Mouse (Mus musculus): ENCODE data around the gene Mrps35. TPM values are rescaled to one million over a fixed set of nuclear protein-coding genes. Genes with fewer than 3 reads are reported as not detected.

Gene Mrps35
- polyA plus RNA-seq, 1 experiment = 44.9 TPM

DNA sequence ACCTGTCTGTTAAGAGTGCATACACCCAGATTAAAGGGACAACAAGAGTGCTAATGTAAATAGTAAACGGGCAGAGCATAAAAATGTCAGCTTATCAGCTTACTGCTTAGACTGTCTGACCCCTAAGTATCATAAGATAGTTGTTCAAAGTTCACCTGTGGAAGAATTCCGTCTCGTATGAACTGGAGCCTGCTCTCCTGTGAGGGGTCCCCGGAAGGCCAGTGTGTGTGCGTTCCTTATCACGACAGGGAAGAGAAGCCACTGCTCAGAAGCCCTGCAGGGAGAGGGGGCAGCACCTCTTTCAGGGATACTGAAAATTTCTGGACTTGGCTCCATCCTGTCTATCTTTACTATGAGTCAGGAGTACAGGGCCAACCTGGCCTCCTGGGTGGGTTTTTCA, 45.6 kb upstream of the Mrps35 start:
- Histone ChIP-seq H3K79me2 (ENCODE audit: control insufficient read depth, insufficient read depth) (no peaks in the 10 kb centered on the region), H3K4me3 (no peak overlapping the region), H3K4me2 (ENCODE audit: low read depth) (no peak overlapping the region), H3K27me3 (ENCODE audit: control insufficient read depth, insufficient read depth, insufficient read length) (no peaks in the 10 kb centered on the region), H3K36me3 (ENCODE audit: control insufficient read depth, insufficient read depth) (peaks cover 89% of the 10 kb centered on the region), H3ac (ENCODE audit: control insufficient read depth, insufficient read length) (no peak overlapping the region)
- TF ChIP-seq CEBPB (IDR thresholded peaks at IDR 0.05; ENCODE audit: insufficient read depth, poor library complexity, severe bottlenecking) (no peak), TCF12 (IDR thresholded peaks at IDR 0.05; ENCODE audit: insufficient read depth, poor library complexity, severe bottlenecking) (no peak), TCF3 (IDR thresholded peaks at IDR 0.05; ENCODE audit: insufficient read length, low read depth) (no peak)

DNA sequence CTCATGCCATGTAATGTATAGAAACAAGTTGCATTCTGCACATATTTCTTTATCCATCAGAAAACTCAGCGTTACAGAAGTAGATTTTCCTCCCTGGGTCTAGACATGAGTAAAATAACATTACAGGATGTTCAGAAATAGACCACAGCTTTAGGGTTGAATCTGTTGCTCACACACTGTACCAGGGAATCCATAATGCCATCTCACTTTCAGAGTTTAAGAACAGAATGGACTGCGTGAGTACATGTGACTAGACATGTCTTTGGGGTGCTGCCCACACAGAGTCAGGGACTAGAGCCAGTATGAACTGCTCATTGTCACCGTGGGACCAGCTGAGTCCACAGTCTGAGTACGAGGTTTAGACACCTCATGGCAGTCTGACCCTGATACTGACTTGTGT, 43.9 kb upstream of the Mrps35 start:
- H3K27me3 ChIP-seq (ENCODE audit: control insufficient read depth, insufficient read depth, insufficient read length) = no peaks in the 10 kb centered on the region
- no peak overlapping the region for H3K4me2 ChIP-seq (ENCODE audit: low read depth)
- peaks cover 94% of the 10 kb centered on the region for H3K36me3 ChIP-seq (ENCODE audit: control insufficient read depth, insufficient read depth)
- no peak overlapping the region for H3ac ChIP-seq (ENCODE audit: control insufficient read depth, insufficient read length)
- H3K79me2 ChIP-seq (ENCODE audit: control insufficient read depth, insufficient read depth) = no peaks in the 10 kb centered on the region
- H3K4me3 ChIP-seq = no peak overlapping the region
- TF ChIP-seq POLR2A (IDR thresholded peaks at IDR 0.05; ENCODE audit: insufficient read length, low read depth) (no peak), TCF12 (IDR thresholded peaks at IDR 0.05; ENCODE audit: insufficient read depth, poor library complexity, severe bottlenecking) (no peak), USF1 (IDR thresholded peaks at IDR 0.05; ENCODE audit: low read depth) (no peak), REST (IDR thresholded peaks at IDR 0.05; ENCODE audit: insufficient read depth, insufficient read length) (no peak), MYOD1 (IDR thresholded peaks at IDR 0.05; ENCODE audit: control insufficient read depth in 1 of 3, insufficient read length in 2 of 3, low read depth in 2 of 3) (no peak), SRF (IDR thresholded peaks at IDR 0.05; ENCODE audit: control insufficient read depth, insufficient read length, low read depth) (no peak), E2F4 (IDR thresholded peaks at IDR 0.05; ENCODE audit: insufficient read depth) (no peak), MAX (IDR thresholded peaks at IDR 0.05; ENCODE audit: low read depth) (no peak), POLR2AphosphoS2 (IDR thresholded peaks at IDR 0.05; ENCODE audit: insufficient read length, low read depth) (no peak), MYOG (IDR thresholded peaks at IDR 0.05; ENCODE audit: control insufficient read depth in 1 of 3, insufficient read depth in 1 of 3, insufficient read length in 2 of 3, low read depth in 2 of 3) (no peak), CEBPB (IDR thresholded peaks at IDR 0.05; ENCODE audit: insufficient read depth, poor library complexity, severe bottlenecking) (no peak), TCF3 (IDR thresholded peaks at IDR 0.05; ENCODE audit: insufficient read length, low read depth) (no peak)

DNA sequence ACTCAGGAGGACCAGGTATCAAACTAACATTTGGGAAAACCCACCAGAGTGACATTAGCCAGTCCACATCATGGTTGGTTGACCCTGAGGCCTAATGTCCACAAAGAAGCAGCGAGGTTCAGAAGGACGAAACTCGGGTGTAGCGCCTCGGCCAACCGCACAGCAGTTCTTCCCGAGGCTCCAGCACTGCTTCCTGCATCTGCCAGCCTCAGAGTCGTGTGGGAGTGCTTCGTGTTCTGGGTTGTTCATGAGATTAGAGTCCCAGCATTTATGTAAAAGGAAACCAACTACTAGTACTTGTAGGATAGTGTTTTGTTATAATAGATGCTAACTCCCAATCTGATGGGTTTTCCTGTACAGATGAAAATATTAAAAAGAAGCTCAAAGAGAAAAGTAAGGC, 43.3 kb upstream of the Mrps35 start:
- no peak for TF ChIP-seq REST (IDR thresholded peaks at IDR 0.05; ENCODE audit: insufficient read depth, insufficient read length)
- TF ChIP-seq SRF (IDR thresholded peaks at IDR 0.05; ENCODE audit: control insufficient read depth, insufficient read length, low read depth) = no peak
- no peak for TF ChIP-seq TCF3 (IDR thresholded peaks at IDR 0.05; ENCODE audit: insufficient read length, low read depth)
- no peak for TF ChIP-seq MAX (IDR thresholded peaks at IDR 0.05; ENCODE audit: low read depth)
- no peak for TF ChIP-seq POLR2A (IDR thresholded peaks at IDR 0.05; ENCODE audit: insufficient read length, low read depth)
- no peak for TF ChIP-seq MYOG (IDR thresholded peaks at IDR 0.05; ENCODE audit: control insufficient read depth in 1 of 3, insufficient read depth in 1 of 3, insufficient read length in 2 of 3, low read depth in 2 of 3)
- TF ChIP-seq MYOD1 (IDR thresholded peaks at IDR 0.05; ENCODE audit: control insufficient read depth in 1 of 3, insufficient read length in 2 of 3, low read depth in 2 of 3) = no peak
- TF ChIP-seq TCF12 (IDR thresholded peaks at IDR 0.05; ENCODE audit: insufficient read depth, poor library complexity, severe bottlenecking) = no peak
- no peak for TF ChIP-seq USF1 (IDR thresholded peaks at IDR 0.05; ENCODE audit: low read depth)
- no peak for TF ChIP-seq E2F4 (IDR thresholded peaks at IDR 0.05; ENCODE audit: insufficient read depth)
- TF ChIP-seq POLR2AphosphoS2 (IDR thresholded peaks at IDR 0.05; ENCODE audit: insufficient read length, low read depth) = no peak
- TF ChIP-seq CEBPB (IDR thresholded peaks at IDR 0.05; ENCODE audit: insufficient read depth, poor library complexity, severe bottlenecking) = no peak
- Histone ChIP-seq H3ac (ENCODE audit: control insufficient read depth, insufficient read length) (no peak overlapping the region), H3K36me3 (ENCODE audit: control insufficient read depth, insufficient read depth) (peaks cover 93% of the 10 kb centered on the region), H3K4me2 (ENCODE audit: low read depth) (no peak overlapping the region), H3K4me3 (no peak overlapping the region), H3K27me3 (ENCODE audit: control insufficient read depth, insufficient read depth, insufficient read length) (no peaks in the 10 kb centered on the region), H3K79me2 (ENCODE audit: control insufficient read depth, insufficient read depth) (no peaks in the 10 kb centered on the region)

DNA sequence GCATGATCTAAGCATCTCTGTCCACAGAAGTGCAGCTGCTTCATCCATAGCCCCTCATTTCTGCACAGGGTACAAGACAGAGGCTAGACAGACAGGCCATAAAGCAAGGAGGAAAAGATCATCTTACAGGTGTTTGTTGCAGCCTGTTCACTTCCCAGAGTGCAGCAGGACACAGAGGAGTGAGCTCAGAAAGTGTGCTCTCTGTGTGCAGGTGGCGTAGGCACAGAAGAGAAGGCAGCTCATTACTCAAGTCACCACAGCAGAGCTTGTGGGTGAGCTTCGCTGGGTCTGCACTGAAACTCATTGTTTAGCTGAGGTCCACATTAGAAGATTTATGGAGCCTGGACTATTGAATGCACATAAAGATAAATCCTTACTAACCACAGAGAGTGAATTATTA, 42.8 kb upstream of the Mrps35 start:
- Histone ChIP-seq H3K79me2 (ENCODE audit: control insufficient read depth, insufficient read depth) (no peaks in the 10 kb centered on the region), H3K4me2 (ENCODE audit: low read depth) (no peak overlapping the region), H3K4me3 (no peak overlapping the region), H3K36me3 (ENCODE audit: control insufficient read depth, insufficient read depth) (peaks cover 88% of the 10 kb centered on the region), H3ac (ENCODE audit: control insufficient read depth, insufficient read length) (no peak overlapping the region), H3K27me3 (ENCODE audit: control insufficient read depth, insufficient read depth, insufficient read length) (no peaks in the 10 kb centered on the region)
- TF ChIP-seq MAX (IDR thresholded peaks at IDR 0.05; ENCODE audit: low read depth) (no peak), CEBPB (IDR thresholded peaks at IDR 0.05; ENCODE audit: insufficient read depth, poor library complexity, severe bottlenecking) (no peak), USF1 (IDR thresholded peaks at IDR 0.05; ENCODE audit: low read depth) (no peak), TCF3 (IDR thresholded peaks at IDR 0.05; ENCODE audit: insufficient read length, low read depth) (no peak), POLR2AphosphoS2 (IDR thresholded peaks at IDR 0.05; ENCODE audit: insufficient read length, low read depth) (no peak), MYOD1 (IDR thresholded peaks at IDR 0.05; ENCODE audit: control insufficient read depth in 1 of 3, insufficient read length in 2 of 3, low read depth in 2 of 3) (no peak), POLR2A (IDR thresholded peaks at IDR 0.05; ENCODE audit: insufficient read length, low read depth) (no peak), SRF (IDR thresholded peaks at IDR 0.05; ENCODE audit: control insufficient read depth, insufficient read length, low read depth) (no peak), TCF12 (IDR thresholded peaks at IDR 0.05; ENCODE audit: insufficient read depth, poor library complexity, severe bottlenecking) (no peak), REST (IDR thresholded peaks at IDR 0.05; ENCODE audit: insufficient read depth, insufficient read length) (no peak), E2F4 (IDR thresholded peaks at IDR 0.05; ENCODE audit: insufficient read depth) (no peak)

DNA sequence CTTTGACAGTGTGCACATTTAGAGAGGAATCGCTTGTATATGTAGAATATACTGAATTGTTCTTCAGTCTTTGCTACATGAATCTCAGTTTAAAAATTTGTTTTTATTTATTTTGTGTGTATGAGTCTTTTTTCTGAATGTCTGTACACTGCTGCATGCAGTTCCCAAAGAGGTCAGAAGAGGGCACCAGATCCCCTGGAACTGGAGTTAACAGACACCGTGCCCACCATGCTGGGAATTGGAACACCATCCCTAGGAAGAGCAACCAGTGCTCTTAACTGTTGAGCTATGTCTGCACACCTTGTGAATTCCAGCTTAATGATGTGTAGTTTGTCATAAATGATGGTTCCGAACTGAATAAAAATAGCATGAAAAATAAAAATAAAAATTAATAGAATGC, 34.4 kb upstream of the Mrps35 start:
- H3K79me2 ChIP-seq (ENCODE audit: control insufficient read depth, insufficient read depth) = no peaks in the 10 kb centered on the region
- H3K36me3 ChIP-seq (ENCODE audit: control insufficient read depth, insufficient read depth) = peaks cover 70% of the 10 kb centered on the region
- no peak for TF ChIP-seq MYOG (IDR thresholded peaks at IDR 0.05; ENCODE audit: control insufficient read depth in 1 of 3, insufficient read depth in 1 of 3, insufficient read length in 2 of 3, low read depth in 2 of 3)
- TF ChIP-seq REST (IDR thresholded peaks at IDR 0.05; ENCODE audit: insufficient read depth, insufficient read length) = no peak
- no peak for TF ChIP-seq MAX (IDR thresholded peaks at IDR 0.05; ENCODE audit: low read depth)
- no peak for TF ChIP-seq MYOD1 (IDR thresholded peaks at IDR 0.05; ENCODE audit: control insufficient read depth in 1 of 3, insufficient read length in 2 of 3, low read depth in 2 of 3)
- TF ChIP-seq TCF12 (IDR thresholded peaks at IDR 0.05; ENCODE audit: insufficient read depth, poor library complexity, severe bottlenecking) = no peak
- no peak for TF ChIP-seq POLR2A (IDR thresholded peaks at IDR 0.05; ENCODE audit: insufficient read length, low read depth)
- no peak for TF ChIP-seq POLR2AphosphoS2 (IDR thresholded peaks at IDR 0.05; ENCODE audit: insufficient read length, low read depth)
- no peak for TF ChIP-seq TCF3 (IDR thresholded peaks at IDR 0.05; ENCODE audit: insufficient read length, low read depth)
- TF ChIP-seq USF1 (IDR thresholded peaks at IDR 0.05; ENCODE audit: low read depth) = no peak
- no peak for TF ChIP-seq CEBPB (IDR thresholded peaks at IDR 0.05; ENCODE audit: insufficient read depth, poor library complexity, severe bottlenecking)
- TF ChIP-seq E2F4 (IDR thresholded peaks at IDR 0.05; ENCODE audit: insufficient read depth) = no peak
- TF ChIP-seq SRF (IDR thresholded peaks at IDR 0.05; ENCODE audit: control insufficient read depth, insufficient read length, low read depth) = no peak
- no peak overlapping the region for H3K4me3 ChIP-seq
- no peak overlapping the region for H3K4me2 ChIP-seq (ENCODE audit: low read depth)
- no peaks in the 10 kb centered on the region for H3K27me3 ChIP-seq (ENCODE audit: control insufficient read depth, insufficient read depth, insufficient read length)
- H3ac ChIP-seq (ENCODE audit: control insufficient read depth, insufficient read length) = no peak overlapping the region
